Mouse (Mus musculus): ENCODE data around the gene Rab43.

GRCm38 (mm10) chr6:87779174-87780165, 32.5 kb downstream of the Rab43 start:
- no peak for TF ChIP-seq POLR2A (IDR thresholded peaks at IDR 0.05; ENCODE audit: extremely low read depth, insufficient read depth, low read length)
- peak; percentile 63 for TF ChIP-seq CTCF (IDR thresholded peaks at IDR 0.05; ENCODE audit: low read depth, low read length)

Data from liver, adult 2 months (tissue).